Mouse (Mus musculus): ENCODE data around the gene Cypt4.

GRCm38 (mm10) chr9:24624896-24625295, at the start of gene Cypt4:
- TF ChIP-seq CTCF (IDR thresholded peaks at IDR 0.05; ENCODE audit: low read depth), result no peak
- TF ChIP-seq EP300 (IDR thresholded peaks at IDR 0.05; ENCODE audit: low read depth), result no peak
